14 mouse cellular contexts compared by ENCODE assay signal in genomic region chr4:63437968-63438367, GRCm38 (mm10). TPM values are rescaled to one million over a fixed set of nuclear protein-coding genes. Genes with fewer than 3 reads are reported as not detected.
A peak's percentile ranks its signal among the peaks of the same experiment; 100 is the strongest.
DNase-seq lines count a peak whose midpoint lies in the region; ATAC-seq lines count a peak whose summit lies in the region.
"Had no signal": no experiment of that assay in that cellular context is flagged by ENCODE, and none has a peak within 500 bp of the region (broad histone marks: within the 10 kb centered on the region; RNA-seq: fewer than 3 reads in every experiment).

No protein-coding gene starts in this region.

- H3K4me3 ChIP-seq in heart, embryonic 11.5 days (ENCODE audit: low read depth, low read length): no peak overlapping the region
- no peak overlapping the region for H3K4me3 ChIP-seq in lung, embryonic 16.5 days (ENCODE audit: low read length)
- H3K4me3 ChIP-seq in hindbrain, embryonic 13.5 days: no peak overlapping the region
- H3K4me3 ChIP-seq in neural tube, embryonic 15.5 days (replicated peaks): no peak overlapping the region
- H3K4me3 ChIP-seq: liver, embryonic 12.5 days had no signal

- peaks cover 20% of the 10 kb centered on the region for H3K4me1 ChIP-seq in heart, embryonic 11.5 days (ENCODE audit: control insufficient read depth, insufficient read depth, low read length)
- H3K4me1 ChIP-seq in lung, embryonic 16.5 days (replicated peaks; ENCODE audit: control insufficient read depth, insufficient read depth, low read length): peaks cover 6% of the 10 kb centered on the region; the same call in 1 of the 2 replicates
- H3K4me1 ChIP-seq in hindbrain, embryonic 13.5 days (replicated peaks): peaks cover 14% of the 10 kb centered on the region
- peaks cover 12% of the 10 kb centered on the region for H3K4me1 ChIP-seq in neural tube, embryonic 15.5 days
- H3K4me1 ChIP-seq: liver, embryonic 12.5 days had no signal

- H3K9me3 ChIP-seq in heart, embryonic 11.5 days (replicated peaks; ENCODE audit: control insufficient read depth, low read length): no peaks in the 10 kb centered on the region
- no peaks in the 10 kb centered on the region; the same call in 1 of the 2 replicates for H3K9me3 ChIP-seq in lung, embryonic 16.5 days (ENCODE audit: control insufficient read depth, low read length)
- no peaks in the 10 kb centered on the region for H3K9me3 ChIP-seq in hindbrain, embryonic 13.5 days
- no peaks in the 10 kb centered on the region for H3K9me3 ChIP-seq in neural tube, embryonic 15.5 days (replicated peaks)
- H3K9me3 ChIP-seq: liver, embryonic 12.5 days had no signal

- no peak for DNase-seq in heart, postnatal 10 days
- DNase-seq in lung, postnatal 25 days (ENCODE audit: low spot score): no peak
- no peak for DNase-seq in gastrocnemius, postnatal 14 days
- DNase-seq: adrenal gland, adult 8-10 months; cerebellum, adult 8-10 months; kidney, adult 2 months; lung, postnatal 10 days; spleen, adult 18-20 months had no signal

- WGBS in heart, embryonic 11.5 days (ENCODE audit: insufficient replicate concordance): 72% methylated on average over 5 of the region's 5 CpGs
- 75% methylated on average over 5 of the region's 5 CpGs for WGBS in lung, embryonic 16.5 days
- WGBS in hindbrain, embryonic 13.5 days: 84% methylated on average over 5 of the region's 5 CpGs
- WGBS in neural tube, embryonic 15.5 days: 82% methylated on average over 5 of the region's 5 CpGs

- no peak overlapping the region for H3K9ac ChIP-seq in heart, embryonic 11.5 days (ENCODE audit: low read depth, low read length)
- H3K9ac ChIP-seq in lung, embryonic 16.5 days (ENCODE audit: low read length): no peak overlapping the region
- H3K9ac ChIP-seq in hindbrain, embryonic 13.5 days: no peak overlapping the region
- no peak overlapping the region for H3K9ac ChIP-seq in neural tube, embryonic 15.5 days (replicated peaks)
- H3K9ac ChIP-seq: liver, embryonic 12.5 days had no signal

- no peaks in the 10 kb centered on the region for H3K27me3 ChIP-seq in heart, embryonic 11.5 days (ENCODE audit: control insufficient read depth, insufficient read depth, low read length)
- no peaks in the 10 kb centered on the region for H3K27me3 ChIP-seq in lung, embryonic 16.5 days (ENCODE audit: control insufficient read depth, insufficient read depth, low read depth, low read length)
- no peaks in the 10 kb centered on the region for H3K27me3 ChIP-seq in hindbrain, embryonic 13.5 days
- no peaks in the 10 kb centered on the region for H3K27me3 ChIP-seq in neural tube, embryonic 15.5 days (replicated peaks)
- H3K27me3 ChIP-seq: liver, embryonic 12.5 days had no signal

- H3K27ac ChIP-seq in heart, embryonic 11.5 days (ENCODE audit: low read depth, low read length): peak overlapping the region; percentile 50; the same call in 1 of the 2 replicates
- H3K27ac ChIP-seq in lung, embryonic 16.5 days (ENCODE audit: low read length): peak overlapping the region; percentile 18; the same call in 1 of the 2 replicates
- no peak overlapping the region for H3K27ac ChIP-seq in hindbrain, embryonic 13.5 days
- H3K27ac ChIP-seq in neural tube, embryonic 15.5 days (replicated peaks): no peak overlapping the region
- H3K27ac ChIP-seq: liver, embryonic 12.5 days had no signal

- H3K4me2 ChIP-seq in heart, embryonic 11.5 days: no peak overlapping the region
- no peak overlapping the region for H3K4me2 ChIP-seq in lung, embryonic 16.5 days (ENCODE audit: low read depth, low read length)
- H3K4me2 ChIP-seq in hindbrain, embryonic 13.5 days: no peak overlapping the region
- no peak overlapping the region for H3K4me2 ChIP-seq in neural tube, embryonic 15.5 days
- H3K4me2 ChIP-seq: liver, embryonic 12.5 days; midbrain, embryonic 11.5 days had no signal

- intact Hi-C loops in heart, postnatal 10 days (cut with DNase I): no loop called here
- intact Hi-C loops in gastrocnemius, postnatal 14 days (cut with DNase I; ENCODE audit: low total_unique reads): no loop called here

- ATAC-seq in heart, embryonic 11.5 days (replicated peaks; ENCODE audit: insufficient number of reproducible peaks, low FRiP score, low TSS enrichment): no peak
- no peak for ATAC-seq in lung, embryonic 16.5 days (ENCODE audit: low read depth)
- 0 out of 2 replicates have a peak, but pooled peaks have one; percentile 30 for ATAC-seq in hindbrain, embryonic 13.5 days (ENCODE audit: low FRiP score)
- ATAC-seq in neural tube, embryonic 15.5 days (ENCODE audit: low FRiP score): 0 out of 2 replicates have a peak, but pooled peaks have one; percentile 12
- ATAC-seq: liver, embryonic 12.5 days had no signal

- no peaks in the 10 kb centered on the region for H3K36me3 ChIP-seq in heart, embryonic 11.5 days (ENCODE audit: control insufficient read depth, insufficient read depth, low read length)
- no peaks in the 10 kb centered on the region for H3K36me3 ChIP-seq in lung, embryonic 16.5 days (ENCODE audit: control insufficient read depth, insufficient read depth, low read length)
- H3K36me3 ChIP-seq in hindbrain, embryonic 13.5 days: no peaks in the 10 kb centered on the region
- H3K36me3 ChIP-seq in neural tube, embryonic 15.5 days: no peaks in the 10 kb centered on the region
- H3K36me3 ChIP-seq: liver, embryonic 12.5 days had no signal

RNA-seq across cellular contexts. Expression of gene Akna, which starts 34.8 kb away (rescaled TPM):
- 3.1 and 3.2 TPM in 2 replicates for polyA plus RNA-seq in heart, embryonic 11.5 days (2014; fragmentation: Nextera tagmentation; extraction: Ambion mirVana)
- 1 to 10 TPM; 5.4 to 6.1 TPM for total RNA-seq in heart, postnatal 10 days (2021)
- polyA plus RNA-seq in lung, embryonic 16.5 days (2015; fragmentation: Nextera tagmentation; extraction: Ambion mirVana): 10.2 and 10.6 TPM in 2 replicates
- 6.0 and 6.2 TPM in 2 replicates for polyA plus RNA-seq in hindbrain, embryonic 13.5 days (2015; fragmentation: Nextera tagmentation; extraction: Ambion mirVana)
- 3.1 and 7.3 TPM in 2 replicates for polyA plus RNA-seq in neural tube, embryonic 15.5 days (2015; fragmentation: Nextera tagmentation; extraction: Ambion mirVana)
- total RNA-seq in gastrocnemius, postnatal 14 days (2021): 1 to 10 TPM; 2.1 to 2.4 TPM

RNA-seq across cellular contexts. Expression of gene Whrn, which starts 57.8 kb away (rescaled TPM):
- polyA plus RNA-seq in heart, embryonic 11.5 days (2014; fragmentation: Nextera tagmentation; extraction: Ambion mirVana): 3.3 and 4.7 TPM in 2 replicates
- total RNA-seq in heart, postnatal 10 days (2021): 10 to 100 TPM in 1 of 2 experiments, 1 to 10 TPM in 1; 10.0 to 11.0 TPM
- 2.6 and 2.7 TPM in 2 replicates for polyA plus RNA-seq in lung, embryonic 16.5 days (2015; fragmentation: Nextera tagmentation; extraction: Ambion mirVana)
- polyA plus RNA-seq in hindbrain, embryonic 13.5 days (2015; fragmentation: Nextera tagmentation; extraction: Ambion mirVana): 5.3 and 5.6 TPM in 2 replicates
- polyA plus RNA-seq in neural tube, embryonic 15.5 days (2015; fragmentation: Nextera tagmentation; extraction: Ambion mirVana): 5.5 and 5.6 TPM in 2 replicates
- total RNA-seq in gastrocnemius, postnatal 14 days (2021): 1 to 10 TPM; 1.7 to 2.0 TPM

Comparison
In these comparisons a context has a peak if more than half of its experiments do, and no peak if none do; other contexts are left out.
1. ATAC-seq: peak in hindbrain, embryonic 13.5 days (single experiment) and neural tube, embryonic 15.5 days (single experiment); none in heart, embryonic 11.5 days (single experiment) and lung, embryonic 16.5 days (single experiment).
2. H3K27ac ChIP-seq: peak in heart, embryonic 11.5 days (single experiment) and lung, embryonic 16.5 days (single experiment); none in hindbrain, embryonic 13.5 days (single experiment) and neural tube, embryonic 15.5 days (single experiment).